Mouse (Mus musculus): Measurements from ENCODE around the gene Jak3.

GRCm38 (mm10) chr8:71678216-71678615 is 2.1 kb downstream of the Jak3 start:
- TF ChIP-seq USF1 (IDR thresholded peaks at IDR 0.05; ENCODE audit: low read depth) (no peak), MAX (IDR thresholded peaks at IDR 0.05; ENCODE audit: low read depth) (no peak), POLR2A (IDR thresholded peaks at IDR 0.05; ENCODE audit: insufficient read length, low read depth) (no peak), POLR2AphosphoS2 (IDR thresholded peaks at IDR 0.05; ENCODE audit: insufficient read length, low read depth) (no peak), MYOD1 (IDR thresholded peaks at IDR 0.05; ENCODE audit: control insufficient read depth in 1 of 3, insufficient read length in 2 of 3, low read depth in 2 of 3) (no peak), TCF3 (IDR thresholded peaks at IDR 0.05; ENCODE audit: insufficient read length, low read depth) (no peak), SRF (IDR thresholded peaks at IDR 0.05; ENCODE audit: control insufficient read depth, insufficient read length, low read depth) (no peak), CEBPB (IDR thresholded peaks at IDR 0.05; ENCODE audit: insufficient read depth, poor library complexity, severe bottlenecking) (no peak)

All from myocyte (in vitro differentiated cells).